Comparison of ENCODE assay signal across 18 mouse cellular contexts in genomic region chr11:74959501-74959900, GRCm38 (mm10). TPM values are rescaled to one million over a fixed set of nuclear protein-coding genes. Genes with fewer than 3 reads are reported as not detected.
DNase-seq lines count a peak whose midpoint lies in the region; ATAC-seq and TF ChIP-seq lines count a peak whose summit lies in the region.
"Had no signal": no experiment of that assay in that cellular context is flagged by ENCODE, and none has a peak within 500 bp of the region (broad histone marks: within the 10 kb centered on the region; RNA-seq: fewer than 3 reads in every experiment).

No protein-coding gene starts in this region.

- H3K27ac ChIP-seq in kidney, embryonic 15.5 days: peak overlapping the region; percentile 62
- H3K27ac ChIP-seq in lung, embryonic 16.5 days (ENCODE audit: low read length): peak overlapping the region; percentile 61
- H3K27ac ChIP-seq: forebrain, embryonic 12.5 days; limb, embryonic 13.5 days; midbrain, embryonic 15.5 days; stomach, embryonic 15.5 days had no signal

- ATAC-seq in kidney, embryonic 15.5 days (replicated peaks; ENCODE audit: low FRiP score): no peak
- peak; percentile 52; the same call in 1 of the 2 replicates for ATAC-seq in lung, embryonic 16.5 days (ENCODE audit: low read depth)
- ATAC-seq: midbrain, embryonic 15.5 days had no signal

- H3K4me3 ChIP-seq in kidney, embryonic 15.5 days (replicated peaks): no peak overlapping the region
- no peak overlapping the region for H3K4me3 ChIP-seq in lung, embryonic 16.5 days (ENCODE audit: low read length)
- H3K4me3 ChIP-seq in lung, adult 2 months (replicated peaks; ENCODE audit: extremely low read depth, low read depth, low read length): no peak overlapping the region
- H3K4me3 ChIP-seq in megakaryocyte, embryonic 14.5 days (replicated peaks): peak overlapping the region; percentile 10
- H3K4me3 ChIP-seq: forebrain, embryonic 12.5 days; limb, embryonic 13.5 days; midbrain, embryonic 15.5 days; stomach, embryonic 15.5 days had no signal

- WGBS in kidney, embryonic 15.5 days: 76% methylated on average over 2 of the region's 2 CpGs
- WGBS in lung, embryonic 16.5 days: 60% methylated on average over 2 of the region's 2 CpGs
- 32% methylated on average over 2 of the region's 2 CpGs for WGBS in lung, adult 2 months

- H3K4me2 ChIP-seq in kidney, embryonic 15.5 days: no peak overlapping the region
- no peak overlapping the region for H3K4me2 ChIP-seq in lung, embryonic 16.5 days (ENCODE audit: low read depth, low read length)
- H3K4me2 ChIP-seq: forebrain, embryonic 12.5 days; limb, embryonic 13.5 days; midbrain, embryonic 15.5 days; stomach, embryonic 15.5 days had no signal

- no peaks in the 10 kb centered on the region for H3K9me3 ChIP-seq in kidney, embryonic 15.5 days (replicated peaks)
- no peaks in the 10 kb centered on the region for H3K9me3 ChIP-seq in lung, embryonic 16.5 days (ENCODE audit: control insufficient read depth, low read length)
- H3K9me3 ChIP-seq in megakaryocyte, embryonic 14.5 days: no peaks in the 10 kb centered on the region
- H3K9me3 ChIP-seq: forebrain, embryonic 12.5 days; G1E; limb, embryonic 13.5 days; midbrain, embryonic 15.5 days; stomach, embryonic 15.5 days had no signal

- H3K27me3 ChIP-seq in kidney, embryonic 15.5 days: no peaks in the 10 kb centered on the region
- H3K27me3 ChIP-seq in lung, embryonic 16.5 days (ENCODE audit: control insufficient read depth, insufficient read depth, low read depth, low read length): no peaks in the 10 kb centered on the region
- no peaks in the 10 kb centered on the region for H3K27me3 ChIP-seq in megakaryocyte, embryonic 14.5 days (replicated peaks)
- H3K27me3 ChIP-seq: forebrain, embryonic 12.5 days; limb, embryonic 13.5 days; midbrain, embryonic 15.5 days; stomach, embryonic 15.5 days had no signal

- H3K4me1 ChIP-seq in kidney, embryonic 15.5 days: peaks cover 4% of the 10 kb centered on the region; the same call in 1 of the 2 replicates
- peaks cover 7% of the 10 kb centered on the region; the same call in 1 of the 2 replicates for H3K4me1 ChIP-seq in lung, embryonic 16.5 days (replicated peaks; ENCODE audit: control insufficient read depth, insufficient read depth, low read length)
- H3K4me1 ChIP-seq in lung, adult 2 months (ENCODE audit: control insufficient read depth, insufficient read depth, low read length): no peaks in the 10 kb centered on the region
- peaks cover 51% of the 10 kb centered on the region for H3K4me1 ChIP-seq in megakaryocyte, embryonic 14.5 days
- H3K4me1 ChIP-seq: forebrain, embryonic 12.5 days had no signal

- no peak for TF ChIP-seq POLR2A in lung, adult 2 months (IDR thresholded peaks at IDR 0.05; ENCODE audit: borderline replicate concordance, extremely low read depth, low read depth, low read length)

- H3K36me3 ChIP-seq in kidney, embryonic 15.5 days: peaks cover 20% of the 10 kb centered on the region
- no peaks in the 10 kb centered on the region; the same call in 1 of the 2 replicates for H3K36me3 ChIP-seq in lung, embryonic 16.5 days (ENCODE audit: control insufficient read depth, insufficient read depth, low read length)
- H3K36me3 ChIP-seq in megakaryocyte, embryonic 14.5 days (replicated peaks; ENCODE audit: low read length): peaks cover 32% of the 10 kb centered on the region
- H3K36me3 ChIP-seq: midbrain, embryonic 15.5 days; stomach, embryonic 15.5 days had no signal

- DNase-seq in kidney, postnatal 25 days: no peak
- DNase-seq in lung, adult 2 months: no peak
- DNase-seq in adipocyte (ENCODE audit: low spot score): peak; percentile 63
- no peak for DNase-seq in urinary bladder, postnatal 25 days (ENCODE audit: low spot score)
- no peak for DNase-seq in left cerebral cortex, adult 9 months (ENCODE audit: low spot score in 2 of 2)
- DNase-seq: adrenal gland, adult 2 months; cerebellum, postnatal 14 days; heart, adult 18-20 months; kidney, adult 9 months; layer of hippocampus, adult 9-11 months had no signal

- TF ChIP-seq CTCF in lung, adult 2 months (IDR thresholded peaks at IDR 0.05; ENCODE audit: insufficient read depth, low read length): no peak

- no peak overlapping the region for H3K9ac ChIP-seq in kidney, embryonic 15.5 days
- no peak overlapping the region for H3K9ac ChIP-seq in lung, embryonic 16.5 days (ENCODE audit: low read length)
- H3K9ac ChIP-seq: forebrain, embryonic 12.5 days; limb, embryonic 13.5 days; midbrain, embryonic 15.5 days; stomach, embryonic 15.5 days had no signal

RNA-seq across cellular contexts. Expression of gene Srr, which starts 33.8 kb away (rescaled TPM):
- 23.5 and 24.4 TPM in 2 replicates for polyA plus RNA-seq in kidney, embryonic 15.5 days (2015; fragmentation: Nextera tagmentation; extraction: Ambion mirVana)
- polyA plus RNA-seq in lung, embryonic 16.5 days (2015; fragmentation: Nextera tagmentation; extraction: Ambion mirVana): 20.7 and 21.4 TPM in 2 replicates
- 5.0 and 11.4 TPM in 2 replicates for polyA plus RNA-seq in lung, adult 2 months (2012; rRNA removed)
- polyA plus RNA-seq in megakaryocyte, embryonic 14.5 days (2012; ENCODE audit: insufficient read depth, low replicate concordance): 1.3 TPM in 1 of 2 replicates, not detected in the other

RNA-seq across cellular contexts. Expression of gene Smg6, which starts 33.9 kb away (rescaled TPM):
- polyA plus RNA-seq in kidney, embryonic 15.5 days (2015; fragmentation: Nextera tagmentation; extraction: Ambion mirVana): 17.5 and 18.2 TPM in 2 replicates
- polyA plus RNA-seq in lung, embryonic 16.5 days (2015; fragmentation: Nextera tagmentation; extraction: Ambion mirVana): 15.6 and 17.0 TPM in 2 replicates
- 35.8 and 40.8 TPM in 2 replicates for polyA plus RNA-seq in lung, adult 2 months (2012; rRNA removed)
- 30.5 and 35.3 TPM in 2 replicates for polyA plus RNA-seq in megakaryocyte, embryonic 14.5 days (2012; ENCODE audit: insufficient read depth, low replicate concordance)
